Mouse (Mus musculus): Measurements from ENCODE around the gene Parvb. TPM values are rescaled to one million over a fixed set of nuclear protein-coding genes. Genes with fewer than 3 reads are reported as not detected.

Gene Parvb
- polyA plus RNA-seq, 1 experiment from 2014 or later = 2.8 TPM

GRCm38 (mm10) chr15:84267720-84268260 is 35.9 kb downstream of the Parvb start:
- Histone ChIP-seq H3K4me1 (replicated peaks; ENCODE audit: control insufficient read depth, insufficient read depth, low read length) (no peaks in the 10 kb centered on the region), H3K4me3 (ENCODE audit: low read depth, low read length) (no peak overlapping the region), H3K4me2 (replicated peaks; ENCODE audit: low read depth) (no peak overlapping the region), H3K36me3 (ENCODE audit: control insufficient read depth, insufficient read depth) (no peaks in the 10 kb centered on the region), H3K27ac (ENCODE audit: low read depth, low read length) (no peak overlapping the region), H3K9me3 (ENCODE audit: control insufficient read depth) (no peaks in the 10 kb centered on the region), H3K9ac (ENCODE audit: low read depth, low read length) (no peak overlapping the region), H3K27me3 (replicated peaks; ENCODE audit: control insufficient read depth, insufficient read depth, low read length) (no peaks in the 10 kb centered on the region)
- no peak for ATAC-seq
- WGBS = 88% methylated on average over 11 of the region's 11 CpGs
- no peak for TF ChIP-seq CTCF (IDR thresholded peaks at IDR 0.05; ENCODE audit: low read depth)

DNA sequence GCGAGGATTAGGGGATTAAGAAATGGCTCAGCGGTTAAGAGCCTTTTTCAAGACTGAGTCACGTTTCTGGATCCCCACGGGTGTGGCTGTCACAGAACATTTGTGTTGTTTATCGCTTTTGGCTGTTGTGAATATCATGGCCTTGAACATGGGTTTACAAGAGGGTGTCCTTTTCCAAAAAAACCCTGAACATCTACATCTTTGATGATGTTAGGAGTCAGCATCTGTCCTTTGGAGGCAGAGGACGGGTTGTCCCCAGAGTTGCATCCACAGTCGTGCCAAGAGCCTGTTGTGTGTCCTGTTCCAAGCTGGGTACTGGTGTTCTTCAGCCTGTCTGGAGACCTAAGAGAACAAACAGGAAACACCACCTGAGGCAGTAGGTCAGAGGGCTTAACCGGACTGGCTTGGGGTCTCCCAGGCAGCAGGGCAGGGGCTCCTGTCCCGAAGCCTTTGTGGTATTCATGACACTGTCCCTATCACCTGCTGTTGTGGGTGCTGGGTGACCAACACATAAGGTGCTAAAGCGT is 37.3 kb downstream of the Parvb start:
- H3K36me3 ChIP-seq (ENCODE audit: control insufficient read depth, insufficient read depth) = no peaks in the 10 kb centered on the region
- no peak overlapping the region for H3K9ac ChIP-seq (ENCODE audit: low read depth, low read length)
- 78% methylated on average over 10 of the region's 10 CpGs for WGBS
- H3K27ac ChIP-seq (ENCODE audit: low read depth, low read length) = no peak overlapping the region
- H3K4me3 ChIP-seq (ENCODE audit: low read depth, low read length) = no peak overlapping the region
- no peaks in the 10 kb centered on the region for H3K4me1 ChIP-seq (replicated peaks; ENCODE audit: control insufficient read depth, insufficient read depth, low read length)
- H3K4me2 ChIP-seq (replicated peaks; ENCODE audit: low read depth) = no peak overlapping the region
- TF ChIP-seq CTCF (IDR thresholded peaks at IDR 0.05; ENCODE audit: low read depth) = no peak
- no peak for ATAC-seq
- H3K27me3 ChIP-seq (replicated peaks; ENCODE audit: control insufficient read depth, insufficient read depth, low read length) = no peaks in the 10 kb centered on the region
- no peaks in the 10 kb centered on the region for H3K9me3 ChIP-seq (ENCODE audit: control insufficient read depth)

DNA sequence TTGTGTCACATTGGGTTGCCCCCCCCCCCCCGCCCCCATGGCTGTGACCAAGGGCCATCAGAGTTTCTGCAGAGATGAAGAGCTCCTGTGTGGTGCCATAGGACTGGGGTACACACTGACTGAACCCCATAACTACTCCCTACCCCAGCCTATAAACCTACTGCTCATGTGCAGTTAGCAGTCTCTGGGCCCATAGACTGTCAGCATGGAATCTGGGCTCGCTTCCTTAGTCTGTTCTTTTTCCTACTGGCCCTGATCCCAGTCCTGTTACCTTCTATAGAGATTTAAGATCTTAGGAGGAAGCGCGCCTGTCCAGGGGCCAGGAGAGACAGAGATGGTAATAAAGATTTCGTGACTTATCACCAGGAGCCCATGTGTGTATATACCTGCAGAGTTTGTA is 38.2 kb downstream of the Parvb start:
- Histone ChIP-seq H3K27ac (ENCODE audit: low read depth, low read length) (no peak overlapping the region), H3K4me1 (replicated peaks; ENCODE audit: control insufficient read depth, insufficient read depth, low read length) (no peaks in the 10 kb centered on the region), H3K4me2 (replicated peaks; ENCODE audit: low read depth) (no peak overlapping the region), H3K27me3 (replicated peaks; ENCODE audit: control insufficient read depth, insufficient read depth, low read length) (no peaks in the 10 kb centered on the region), H3K9me3 (ENCODE audit: control insufficient read depth) (no peaks in the 10 kb centered on the region), H3K4me3 (ENCODE audit: low read depth, low read length) (no peak overlapping the region), H3K36me3 (ENCODE audit: control insufficient read depth, insufficient read depth) (no peaks in the 10 kb centered on the region), H3K9ac (ENCODE audit: low read depth, low read length) (no peak overlapping the region)
- WGBS = 64% methylated on average over 5 of the region's 5 CpGs
- ATAC-seq = no peak
- TF ChIP-seq CTCF (IDR thresholded peaks at IDR 0.05; ENCODE audit: low read depth) = no peak

DNA sequence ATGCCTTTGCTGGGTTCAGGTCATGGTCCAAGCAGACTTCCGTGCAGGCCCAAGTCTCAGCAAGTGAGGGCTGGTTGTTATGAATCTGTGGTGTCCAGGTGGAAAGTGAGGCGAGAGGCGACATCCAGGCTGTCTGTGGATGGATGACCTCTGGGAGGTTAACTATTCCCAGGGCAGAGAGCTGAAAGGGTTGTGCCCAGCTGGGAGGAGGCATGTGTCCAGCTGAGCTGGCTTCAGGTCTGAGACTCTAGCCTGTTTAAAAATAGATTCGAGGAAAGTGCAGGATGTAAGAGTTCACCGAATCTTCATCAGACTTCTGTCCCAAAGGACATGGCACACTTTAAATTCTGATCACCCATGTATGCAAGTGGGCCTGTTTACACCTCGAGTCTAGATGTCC is 38.6 kb downstream of the Parvb start:
- Histone ChIP-seq H3K4me3 (ENCODE audit: low read depth, low read length) (no peak overlapping the region), H3K36me3 (ENCODE audit: control insufficient read depth, insufficient read depth) (no peaks in the 10 kb centered on the region), H3K4me2 (replicated peaks; ENCODE audit: low read depth) (no peak overlapping the region), H3K27me3 (replicated peaks; ENCODE audit: control insufficient read depth, insufficient read depth, low read length) (no peaks in the 10 kb centered on the region), H3K9me3 (ENCODE audit: control insufficient read depth) (no peaks in the 10 kb centered on the region), H3K9ac (ENCODE audit: low read depth, low read length) (no peak overlapping the region), H3K27ac (ENCODE audit: low read depth, low read length) (no peak overlapping the region), H3K4me1 (replicated peaks; ENCODE audit: control insufficient read depth, insufficient read depth, low read length) (no peaks in the 10 kb centered on the region)
- 68% methylated on average over 6 of the region's 6 CpGs for WGBS
- no peak for ATAC-seq
- no peak for TF ChIP-seq CTCF (IDR thresholded peaks at IDR 0.05; ENCODE audit: low read depth)

- WGBS = 68% methylated on average over 4 of the region's 4 CpGs
- no peak overlapping the region for H3K9ac ChIP-seq (ENCODE audit: low read depth, low read length)
- no peak for TF ChIP-seq CTCF (IDR thresholded peaks at IDR 0.05; ENCODE audit: low read depth)
- H3K4me3 ChIP-seq (ENCODE audit: low read depth, low read length) = no peak overlapping the region
- H3K4me2 ChIP-seq (replicated peaks; ENCODE audit: low read depth) = no peak overlapping the region
- no peaks in the 10 kb centered on the region for H3K9me3 ChIP-seq (ENCODE audit: control insufficient read depth)
- no peaks in the 10 kb centered on the region for H3K4me1 ChIP-seq (replicated peaks; ENCODE audit: control insufficient read depth, insufficient read depth, low read length)
- H3K27ac ChIP-seq (ENCODE audit: low read depth, low read length) = no peak overlapping the region
- no peaks in the 10 kb centered on the region for H3K36me3 ChIP-seq (ENCODE audit: control insufficient read depth, insufficient read depth)
- no peak for ATAC-seq
- no peaks in the 10 kb centered on the region for H3K27me3 ChIP-seq (replicated peaks; ENCODE audit: control insufficient read depth, insufficient read depth, low read length)
Observed at GRCm38 (mm10) chr15:84276066-84276465, 44.2 kb downstream of the Parvb start.

- H3K4me2 ChIP-seq (replicated peaks; ENCODE audit: low read depth) = no peak overlapping the region
Observed at GRCm38 (mm10) chr15:84278091-84278490, 46.2 kb downstream of the Parvb start.

GRCm38 (mm10) chr15:84278656-84279055 is 46.8 kb downstream of the Parvb start:
- no peaks in the 10 kb centered on the region for H3K4me1 ChIP-seq (replicated peaks; ENCODE audit: control insufficient read depth, insufficient read depth, low read length)
- no peak overlapping the region for H3K27ac ChIP-seq (ENCODE audit: low read depth, low read length)
- H3K4me3 ChIP-seq (ENCODE audit: low read depth, low read length) = no peak overlapping the region
- no peaks in the 10 kb centered on the region for H3K9me3 ChIP-seq (ENCODE audit: control insufficient read depth)
- no peak overlapping the region for H3K9ac ChIP-seq (ENCODE audit: low read depth, low read length)
- no peak for TF ChIP-seq CTCF (IDR thresholded peaks at IDR 0.05; ENCODE audit: low read depth)
- H3K36me3 ChIP-seq (ENCODE audit: control insufficient read depth, insufficient read depth) = no peaks in the 10 kb centered on the region
- 71% methylated on average over 7 of the region's 7 CpGs for WGBS
- H3K27me3 ChIP-seq (replicated peaks; ENCODE audit: control insufficient read depth, insufficient read depth, low read length) = no peaks in the 10 kb centered on the region
- ATAC-seq = no peak
- H3K4me2 ChIP-seq (replicated peaks; ENCODE audit: low read depth) = no peak overlapping the region

More at GRCm38 (mm10) chr15:84278091-84278490, 46.2 kb downstream of the Parvb start:
- Histone ChIP-seq H3K27ac (ENCODE audit: low read depth, low read length) (no peak overlapping the region), H3K9ac (ENCODE audit: low read depth, low read length) (no peak overlapping the region), H3K4me1 (replicated peaks; ENCODE audit: control insufficient read depth, insufficient read depth, low read length) (no peaks in the 10 kb centered on the region), H3K4me3 (ENCODE audit: low read depth, low read length) (no peak overlapping the region), H3K36me3 (ENCODE audit: control insufficient read depth, insufficient read depth) (no peaks in the 10 kb centered on the region), H3K27me3 (replicated peaks; ENCODE audit: control insufficient read depth, insufficient read depth, low read length) (no peaks in the 10 kb centered on the region), H3K9me3 (ENCODE audit: control insufficient read depth) (no peaks in the 10 kb centered on the region)
- 80% methylated on average over 7 of the region's 7 CpGs for WGBS
- TF ChIP-seq CTCF (IDR thresholded peaks at IDR 0.05; ENCODE audit: low read depth) = no peak
- ATAC-seq = no peak

Data from intestine, postnatal 0 days (tissue).